Mouse (Mus musculus) embryonic facial prominence, embryonic 13.5 days (tissue): Measurements from ENCODE around the gene Foxg1. TPM values are rescaled to one million over a fixed set of nuclear protein-coding genes. Genes with fewer than 3 reads are reported as not detected.

Experiments
- polyA plus RNA-seq: library from polyadenylated mRNA; unstranded; fragments of >200 nt; fragmentation: Nextera tagmentation; extraction: Ambion mirVana; gene quantifications from 2 replicates; pipeline ENCODE4 v1.2.1, GENCODE M21; 2015

Foxg1 gene
- polyA plus RNA-seq, 1 experiment from 2014 or later, result 0.86 TPM

Other genes with a start within 250 kb of the Foxg1 start
- gene Gm43517, start 2.5 kb downstream of the Foxg1 start, polyA plus RNA-seq, result not detected in 2 replicates